Mouse (Mus musculus): ENCODE results near the gene Bbs9. TPM values are rescaled to one million over a fixed set of nuclear protein-coding genes. Genes with fewer than 3 reads are reported as not detected.

The Bbs9 gene
- polyA plus RNA-seq, 1 experiment: 8.0 TPM

GRCm38 (mm10) chr9:22879266-22879665, 403.8 kb downstream of the Bbs9 start:
- no peak for TF ChIP-seq CTCF (IDR thresholded peaks at IDR 0.05; ENCODE audit: control insufficient read depth, insufficient read depth, low read length)
- no peak for TF ChIP-seq POLR2A (IDR thresholded peaks at IDR 0.05; ENCODE audit: borderline replicate concordance, control insufficient read depth, low read depth, low read length)
- 82% methylated on average over 3 of the region's 3 CpGs for WGBS
- Histone ChIP-seq H3K27ac (ENCODE audit: control insufficient read depth, insufficient read depth, low read depth, low read length, poor library complexity) (no peak overlapping the region), H3K4me1 (ENCODE audit: control insufficient read depth, insufficient read depth, low read length) (no peaks in the 10 kb centered on the region), H3K4me3 (replicated peaks; ENCODE audit: control insufficient read depth, low read depth, low read length) (no peak overlapping the region)

GRCm38 (mm10) chr9:22886351-22886750, 410.8 kb downstream of the Bbs9 start:
- WGBS: 68% methylated on average over 4 of the region's 4 CpGs
- TF ChIP-seq CTCF (IDR thresholded peaks at IDR 0.05; ENCODE audit: control insufficient read depth, insufficient read depth, low read length) (no peak), POLR2A (IDR thresholded peaks at IDR 0.05; ENCODE audit: borderline replicate concordance, control insufficient read depth, low read depth, low read length) (no peak)
- no peaks in the 10 kb centered on the region for H3K4me1 ChIP-seq (ENCODE audit: control insufficient read depth, insufficient read depth, low read length)
- H3K27ac ChIP-seq (ENCODE audit: control insufficient read depth, insufficient read depth, low read depth, low read length, poor library complexity): no peak overlapping the region
- no peak overlapping the region for H3K4me3 ChIP-seq (replicated peaks; ENCODE audit: control insufficient read depth, low read depth, low read length)

GRCm38 (mm10) chr9:22905434-22905833, 429.9 kb downstream of the Bbs9 start:
- TF ChIP-seq CTCF (IDR thresholded peaks at IDR 0.05; ENCODE audit: control insufficient read depth, insufficient read depth, low read length): no peak
- 77% methylated on average over 3 of the region's 3 CpGs for WGBS
- no peaks in the 10 kb centered on the region for H3K4me1 ChIP-seq (ENCODE audit: control insufficient read depth, insufficient read depth, low read length)
- H3K4me3 ChIP-seq (replicated peaks; ENCODE audit: control insufficient read depth, low read depth, low read length): no peak overlapping the region
- H3K27ac ChIP-seq (ENCODE audit: control insufficient read depth, insufficient read depth, low read depth, low read length, poor library complexity): no peak overlapping the region

- TF ChIP-seq CTCF (IDR thresholded peaks at IDR 0.05; ENCODE audit: control insufficient read depth, insufficient read depth, low read length) (no peak), POLR2A (IDR thresholded peaks at IDR 0.05; ENCODE audit: borderline replicate concordance, control insufficient read depth, low read depth, low read length) (no peak)
- no peak overlapping the region for H3K27ac ChIP-seq (ENCODE audit: control insufficient read depth, insufficient read depth, low read depth, low read length, poor library complexity)
- H3K4me1 ChIP-seq (ENCODE audit: control insufficient read depth, insufficient read depth, low read length): no peaks in the 10 kb centered on the region
- no peak overlapping the region for H3K4me3 ChIP-seq (replicated peaks; ENCODE audit: control insufficient read depth, low read depth, low read length)
Measured at GRCm38 (mm10) chr9:22916808-22917207, 441.3 kb downstream of the Bbs9 start.

- Histone ChIP-seq H3K27ac (ENCODE audit: control insufficient read depth, insufficient read depth, low read depth, low read length, poor library complexity) (no peak overlapping the region), H3K4me3 (replicated peaks; ENCODE audit: control insufficient read depth, low read depth, low read length) (no peak overlapping the region), H3K4me1 (ENCODE audit: control insufficient read depth, insufficient read depth, low read length) (no peaks in the 10 kb centered on the region)
- TF ChIP-seq CTCF (IDR thresholded peaks at IDR 0.05; ENCODE audit: control insufficient read depth, insufficient read depth, low read length): no peak
- TF ChIP-seq POLR2A (IDR thresholded peaks at IDR 0.05; ENCODE audit: borderline replicate concordance, control insufficient read depth, low read depth, low read length): no peak
Measured at GRCm38 (mm10) chr9:22935645-22936044, 460.1 kb downstream of the Bbs9 start.

Other genes starting within 250 kb of the Bbs9 start
- gene Zfp599, start 215.8 kb upstream of the Bbs9 start, polyA plus RNA-seq (2011; ENCODE audit: insufficient read depth, insufficient read length, low replicate concordance, missing spikeins): 1.9 TPM in 1 of 2 replicates, not detected in the other
- gene Zfp810, start 168.1 kb upstream of the Bbs9 start, polyA plus RNA-seq (2011; ENCODE audit: insufficient read depth, insufficient read length, low replicate concordance, missing spikeins): 10.3 and 20.5 TPM in 2 replicates
- 26.1 and 35.5 TPM in 2 replicates for gene Anln, start 86.5 kb upstream of the Bbs9 start, polyA plus RNA-seq (2011; ENCODE audit: insufficient read depth, insufficient read length, low replicate concordance, missing spikeins)
- gene 9530077C05Rik, start 64.2 kb upstream of the Bbs9 start, polyA plus RNA-seq (2011; ENCODE audit: insufficient read depth, insufficient read length, low replicate concordance, missing spikeins): 4.9 and 8.9 TPM in 2 replicates
- gene Gm17545, start 21.4 kb upstream of the Bbs9 start, polyA plus RNA-seq (2011; ENCODE audit: insufficient read depth, insufficient read length, low replicate concordance, missing spikeins): not detected in 2 replicates
- 42.4 and 64.8 TPM in 2 replicates for gene Rp9, start 6.0 kb upstream of the Bbs9 start, polyA plus RNA-seq (2011; ENCODE audit: insufficient read depth, insufficient read length, low replicate concordance, missing spikeins)